Mouse (Mus musculus) limb, embryonic 14.5 days (tissue): ENCODE results near the gene Fgfr2. TPM values are rescaled to one million over a fixed set of nuclear protein-coding genes. Genes with fewer than 3 reads are reported as not detected.
A peak's percentile ranks its signal among the peaks of the same experiment; 100 is the strongest.
"Not testable (repeated sequence)": the region's sequence is repeated elsewhere in the genome, so short reads cannot be mapped to it uniquely, and the experiment has no call there.

Experiments used
- ATAC-seq: fragments of 200-750 bp; cut with Nextera tagmentation; 2 replicates; pipeline ENCODE4 v1.8.0; 2017; ENCODE audit warnings: low read depth, moderate number of reproducible peaks, moderate TSS enrichment; ENCODE audit not compliant: low FRiP score
- DNase-seq: peaks from one replicate; pipeline ENCODE4 v3.0.0-alpha.2; 2015; ENCODE audit warnings: low spot score
- H3K27ac ChIP-seq: fragments of 300-500 bp; sonication (generic); replicated peaks from 2 replicates; pipeline ENCODE4 v1.5.1; 2014; ENCODE audit warnings: low read depth, mild to moderate bottlenecking, low read length, moderate library complexity, mixed read lengths
- H3K27me3 ChIP-seq: fragments of 300-500 bp; sonication (generic); 2 replicates; pipeline ENCODE4 v1.6.1; 2014; ENCODE audit warnings: low read length, mixed read lengths; ENCODE audit not compliant: control insufficient read depth, insufficient read depth
- H3K36me3 ChIP-seq: fragments of 300-500 bp; sonication (generic); 2 replicates; pipeline ENCODE4 v1.6.1; 2014; ENCODE audit warnings: mild to moderate bottlenecking, low read length, moderate library complexity, mixed read lengths; ENCODE audit not compliant: control insufficient read depth, insufficient read depth
- H3K4me1 ChIP-seq: fragments of 300-500 bp; sonication (generic); 2 replicates; pipeline ENCODE4 v1.6.1; 2014; ENCODE audit warnings: antibody characterized with exemption, low read length, mixed read lengths; ENCODE audit not compliant: control insufficient read depth, insufficient read depth
- H3K4me2 ChIP-seq: fragments of 300-500 bp; sonication (generic); replicated peaks from 2 replicates; pipeline ENCODE4 v1.6.1; 2014; ENCODE audit warnings: low read depth, mild to moderate bottlenecking, low read length, moderate library complexity; ENCODE audit not compliant: severe bottlenecking
- H3K4me3 ChIP-seq: fragments of 300-500 bp; sonication (generic); replicated peaks from 2 replicates; pipeline ENCODE4 v1.5.1; 2014; ENCODE audit warnings: low read length
- H3K9ac ChIP-seq: fragments of 300-500 bp; sonication (generic); 2 replicates; pipeline ENCODE4 v1.6.1; 2014; ENCODE audit warnings: mild to moderate bottlenecking, low read depth, low read length, moderate library complexity; ENCODE audit not compliant: severe bottlenecking
- H3K9me3 ChIP-seq: fragments of 300-500 bp; sonication (generic); 2 replicates; pipeline ENCODE4 v1.6.1; 2016; ENCODE audit warnings: low read length; ENCODE audit not compliant: control insufficient read depth
- POLR2A ChIP-seq: fragments of 200-500 bp; IDR thresholded peaks from 2 replicates; pipeline ENCODE4 v1.8.0; 2012; ENCODE audit warnings: inconsistent platforms, mild to moderate bottlenecking, moderate library complexity, borderline replicate concordance; ENCODE audit not compliant: insufficient read depth, insufficient read length; ENCODE audit errors: extremely low read depth
- WGBS: fragments of 180-500 bp; shearing (Covaris S2); extraction: QIAGEN DNeasy Blood & Tissue Kit; methylation state at CpG from one replicate; pipeline ENCODE4 v1.1.7; 2014; 5-methylcytosine and 5-hydroxymethylcytosine counted together
- polyA plus RNA-seq, 2 experiments: library from polyadenylated mRNA; depleted of rRNA in 1 of 2; stranded (reverse) in 1 of 2; unstranded in 1 of 2; fragments of >200 nt; fragmentation: Nextera tagmentation in 1 of 2; extraction: Ambion mirVana in 1 of 2; gene quantifications; 2 replicates each; pipeline versions ENCODE4 v1.2.1 to v1.2.3; 2012 to 2014

Fgfr2 gene
- polyA plus RNA-seq, 2 experiments: 131 to 133 TPM

GRCm38 (mm10) chr7:130425991-130426390 lies 2697.2 kb downstream of the Fgfr2 start:
- TF ChIP-seq POLR2A: no peak
- DNase-seq: no peak
- H3K9me3 ChIP-seq: no peaks in the 10 kb centered on the region
- no peak overlapping the region for H3K9ac ChIP-seq
- H3K4me3 ChIP-seq: no peak overlapping the region
- 15% methylated on average over 2 of the region's 2 CpGs for WGBS
- no peak overlapping the region for H3K27ac ChIP-seq
- peaks cover 15% of the 10 kb centered on the region for H3K4me1 ChIP-seq
- H3K36me3 ChIP-seq: no peaks in the 10 kb centered on the region
- ATAC-seq: no peak
- no peak overlapping the region; the same call in 1 of the 2 replicates for H3K4me2 ChIP-seq
- H3K27me3 ChIP-seq: no peaks in the 10 kb centered on the region

GRCm38 (mm10) chr7:130419961-130420360 lies 2703.2 kb downstream of the Fgfr2 start:
- 66% methylated on average over 1 of the region's 1 CpGs for WGBS

DNA sequence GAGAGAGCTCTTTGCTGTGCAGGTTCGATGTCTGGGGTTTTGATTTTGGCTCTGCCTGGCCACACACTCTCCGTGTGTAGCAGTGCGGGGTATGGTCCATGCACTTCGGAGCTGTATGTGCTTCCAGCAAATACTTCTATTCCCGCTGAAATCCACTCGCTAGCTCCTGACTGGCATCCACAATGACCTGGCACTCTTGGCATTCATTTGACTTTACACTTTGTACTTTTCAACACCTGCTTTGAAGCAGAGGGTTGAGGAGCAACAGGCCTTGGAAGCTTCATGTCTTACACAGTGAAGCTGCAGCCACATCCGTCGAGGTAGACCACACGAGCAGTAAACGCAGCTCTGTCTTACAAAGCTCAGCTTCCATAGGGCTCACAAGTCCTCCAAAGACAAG lies 2715.5 kb downstream of the Fgfr2 start:
- H3K27me3 ChIP-seq: no peaks in the 10 kb centered on the region
- no peaks in the 10 kb centered on the region for H3K9me3 ChIP-seq
- no peaks in the 10 kb centered on the region for H3K36me3 ChIP-seq
- ATAC-seq (no peak), DNase-seq (no peak)
- H3K27ac ChIP-seq: peak overlapping the region; percentile 48
- WGBS: 68% methylated on average over 10 of the region's 10 CpGs
- no peak overlapping the region for H3K9ac ChIP-seq
- H3K4me3 ChIP-seq: no peak overlapping the region
- H3K4me2 ChIP-seq: no peak overlapping the region
- TF ChIP-seq POLR2A: no peak
- H3K4me1 ChIP-seq: peaks cover 8% of the 10 kb centered on the region; the same call in 1 of the 2 replicates

More at GRCm38 (mm10) chr7:130419961-130420360, 2703.2 kb downstream of the Fgfr2 start:
- Histone ChIP-seq H3K9me3 (no peaks in the 10 kb centered on the region), H3K36me3 (no peaks in the 10 kb centered on the region), H3K4me2 (no peak overlapping the region), H3K4me3 (no peak overlapping the region), H3K27ac (no peak overlapping the region), H3K4me1 (no peaks in the 10 kb centered on the region), H3K27me3 (no peaks in the 10 kb centered on the region), H3K9ac (no peak overlapping the region)
- ATAC-seq (no peak), DNase-seq (no peak)
- TF ChIP-seq POLR2A: no peak

DNA sequence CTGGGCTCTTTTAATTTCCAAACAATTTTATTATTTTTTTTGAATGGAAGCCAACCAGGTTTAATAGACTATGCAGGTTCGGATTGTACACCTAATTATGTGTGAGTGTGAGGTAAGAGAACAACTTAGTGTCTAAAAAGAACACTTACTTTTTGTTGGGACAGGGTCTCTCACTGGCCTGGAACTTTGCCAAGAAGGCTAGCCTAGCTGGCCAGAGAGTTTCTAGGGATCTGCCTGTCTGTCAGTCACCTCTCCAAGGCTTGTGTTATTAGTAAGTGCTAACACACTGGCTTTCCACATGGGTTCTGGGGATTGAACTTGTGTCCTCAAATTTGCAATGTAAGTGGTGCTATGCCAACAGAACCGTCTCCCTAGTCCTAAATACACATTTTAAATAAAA lies 2719.8 kb downstream of the Fgfr2 start:
- H3K4me3 ChIP-seq: no peak overlapping the region
- H3K27me3 ChIP-seq: no peaks in the 10 kb centered on the region
- 45% methylated on average over 2 of the region's 2 CpGs for WGBS
- peak; percentile 41 for DNase-seq
- no peak for TF ChIP-seq POLR2A
- H3K27ac ChIP-seq: no peak overlapping the region
- no peak overlapping the region for H3K4me2 ChIP-seq
- peaks cover 8% of the 10 kb centered on the region; the same call in 1 of the 2 replicates for H3K4me1 ChIP-seq
- no peak overlapping the region for H3K9ac ChIP-seq
- no peaks in the 10 kb centered on the region for H3K9me3 ChIP-seq
- no peak for ATAC-seq
- no peaks in the 10 kb centered on the region for H3K36me3 ChIP-seq

DNA sequence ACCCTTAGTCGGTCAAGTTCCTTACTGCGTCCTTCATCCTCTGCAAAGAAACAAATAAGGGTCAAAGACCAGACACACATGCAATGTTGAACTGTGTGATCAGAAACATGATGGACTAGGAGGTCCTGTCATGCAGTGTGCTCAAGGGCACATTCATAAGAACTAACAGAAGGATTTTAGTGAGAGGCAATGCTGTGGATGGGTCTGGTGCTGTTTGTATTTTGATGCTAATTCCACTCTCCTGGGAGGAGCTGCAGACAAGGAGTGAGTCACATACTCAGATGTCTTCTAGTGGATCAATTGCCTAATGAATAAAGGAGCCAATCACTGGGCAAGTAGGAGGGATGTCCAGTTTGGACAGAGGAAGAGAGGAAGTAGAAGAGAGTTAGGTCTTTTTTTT lies 2728.5 kb downstream of the Fgfr2 start:
- Histone ChIP-seq H3K9ac (no peak overlapping the region), H3K4me3 (no peak overlapping the region), H3K36me3 (0 out of 2 replicates have a peak, but pooled peaks cover 5% of the 10 kb centered on the region), H3K4me1 (no peaks in the 10 kb centered on the region), H3K27ac (no peak overlapping the region), H3K4me2 (no peak overlapping the region), H3K9me3 (no peaks in the 10 kb centered on the region), H3K27me3 (no peaks in the 10 kb centered on the region)
- ATAC-seq (no peak), DNase-seq (no peak)
- 91% methylated on average over 2 of the region's 2 CpGs for WGBS
- no peak for TF ChIP-seq POLR2A

DNA sequence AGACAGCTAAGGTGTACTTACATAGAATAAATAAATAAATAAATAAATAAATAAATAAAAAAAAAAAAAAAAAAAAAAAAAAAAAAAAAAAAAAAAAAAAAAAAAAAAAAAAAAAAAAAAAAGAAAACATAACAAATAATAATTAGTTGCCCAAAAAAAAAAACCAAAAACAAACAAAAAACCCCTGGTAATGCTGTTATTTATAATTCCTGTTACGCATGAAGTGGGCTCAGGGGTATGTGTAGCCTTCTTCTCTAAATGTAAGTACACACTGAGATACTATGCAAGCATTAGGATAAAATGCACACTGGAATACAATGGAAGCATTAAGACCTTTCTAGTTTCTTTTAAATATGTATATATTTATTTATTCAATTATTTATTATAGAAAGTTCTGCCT lies 2733.1 kb downstream of the Fgfr2 start:
- not testable (repeated sequence) for H3K9ac ChIP-seq, H3K4me1 ChIP-seq, H3K27me3 ChIP-seq, H3K9me3 ChIP-seq, DNase-seq, H3K27ac ChIP-seq, H3K4me3 ChIP-seq, H3K4me2 ChIP-seq, ATAC-seq
- WGBS: 88% methylated on average over 1 of the region's 1 CpGs
- peaks cover 10% of the 10 kb centered on the region; the same call in 1 of the 2 replicates for H3K36me3 ChIP-seq
